Mouse (Mus musculus) forebrain, embryonic 12.5 days (tissue): ENCODE data around the gene Arhgap22. TPM values are rescaled to one million over a fixed set of nuclear protein-coding genes. Genes with fewer than 3 reads are reported as not detected.
A peak's percentile ranks its signal among the peaks of the same experiment; 100 is the strongest.

ENCODE experiments used
- ATAC-seq: fragments of 200-750 bp; cut with Nextera tagmentation; 2 replicates; pipeline ENCODE4 v1.8.0; 2017; ENCODE audit warnings: moderate TSS enrichment; ENCODE audit not compliant: low FRiP score
- H3K27ac ChIP-seq: fragments of 300-500 bp; sonication (generic); 2 replicates; pipeline ENCODE4 v1.5.1; 2016; ENCODE audit warnings: mild to moderate bottlenecking
- H3K27me3 ChIP-seq: fragments of 300-500 bp; sonication (generic); 2 replicates; pipeline ENCODE4 v1.6.1; 2016; ENCODE audit warnings: mild to moderate bottlenecking
- H3K36me3 ChIP-seq: fragments of 300-500 bp; sonication (generic); replicated peaks from 2 replicates; pipeline ENCODE4 v1.6.1; 2016; ENCODE audit warnings: mild to moderate bottlenecking
- H3K4me1 ChIP-seq: fragments of 300-500 bp; sonication (generic); 2 replicates; pipeline ENCODE4 v1.6.1; 2016
- H3K4me2 ChIP-seq: fragments of 300-500 bp; sonication (generic); 2 replicates; pipeline ENCODE4 v1.6.1; 2016; ENCODE audit warnings: mild to moderate bottlenecking, moderate library complexity
- H3K4me3 ChIP-seq: fragments of 300-500 bp; sonication (generic); replicated peaks from 2 replicates; pipeline ENCODE4 v1.5.1; 2016; ENCODE audit warnings: mild to moderate bottlenecking
- H3K9ac ChIP-seq: fragments of 300-500 bp; sonication (generic); 2 replicates; pipeline ENCODE4 v1.6.1; 2016; ENCODE audit warnings: mild to moderate bottlenecking
- H3K9me3 ChIP-seq: fragments of 300-500 bp; sonication (generic); 2 replicates; pipeline ENCODE4 v1.6.1; 2016
- WGBS: fragments of 180-500 bp; shearing (Covaris S2); methylation state at CpG from one replicate; pipeline ENCODE4 v1.1.7; 2016; 5-methylcytosine and 5-hydroxymethylcytosine counted together
- polyA plus RNA-seq: library from polyadenylated mRNA; unstranded; fragments of >200 nt; fragmentation: Nextera tagmentation; extraction: Ambion mirVana; gene quantifications from 2 replicates; pipeline ENCODE4 v1.2.1, GENCODE M21; 2016

The Arhgap22 gene
- polyA plus RNA-seq, 1 experiment from 2014 or later: 0.55 TPM

DNA sequence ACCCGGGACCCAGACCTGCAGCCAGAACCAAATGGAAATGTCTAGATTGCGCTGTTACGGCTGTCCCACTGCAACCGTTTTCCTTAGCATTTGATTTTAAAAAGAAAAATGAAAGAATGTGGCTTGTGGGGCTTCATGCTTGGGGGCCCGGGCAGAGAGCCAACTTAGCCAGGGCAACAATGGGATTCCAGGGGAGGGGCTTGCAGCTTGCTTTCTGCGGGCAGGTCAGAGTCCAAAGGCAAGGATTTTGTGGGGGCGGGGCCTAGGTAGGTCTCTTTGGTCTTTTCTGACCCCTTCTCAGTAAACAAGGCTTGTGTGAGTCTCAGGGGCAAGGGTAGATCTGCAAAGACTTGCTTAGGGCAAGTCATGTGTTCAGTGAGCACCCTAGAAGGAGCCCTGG lies 107.0 kb downstream of the Arhgap22 start:
- no peak for ATAC-seq
- Histone ChIP-seq H3K27me3 (peaks cover 60% of the 10 kb centered on the region), H3K4me3 (peak overlapping the region; percentile 66; the same call in 1 of the 2 replicates), H3K4me1 (peaks cover 19% of the 10 kb centered on the region), H3K9me3 (no peaks in the 10 kb centered on the region), H3K36me3 (no peaks in the 10 kb centered on the region), H3K4me2 (peak overlapping the region; percentile 97), H3K9ac (no peak overlapping the region), H3K27ac (no peak overlapping the region)
- 8% methylated on average over 7 of the region's 7 CpGs for WGBS

DNA sequence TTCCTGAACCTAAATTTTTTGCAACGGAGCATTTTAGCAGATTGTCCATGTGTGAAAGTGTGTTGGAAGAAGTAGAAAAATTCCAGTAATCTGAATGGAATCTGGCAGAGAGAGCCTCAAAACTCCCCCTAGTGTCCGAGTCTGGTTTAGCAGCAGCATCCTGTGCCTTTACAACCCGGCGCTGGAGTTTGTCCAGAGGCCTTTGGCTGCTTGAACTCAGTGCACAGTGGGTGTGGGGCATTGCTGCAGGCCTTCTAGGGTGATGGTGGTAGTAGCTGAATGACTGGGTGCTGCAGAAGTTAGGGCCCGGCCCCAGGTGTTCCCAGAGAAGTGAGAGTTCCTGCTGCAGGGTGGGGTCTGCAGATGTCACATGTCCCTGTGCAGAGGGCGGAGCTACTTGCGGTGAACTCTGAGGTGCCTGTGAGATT lies 108.8 kb downstream of the Arhgap22 start:
- Histone ChIP-seq H3K27ac (no peak overlapping the region), H3K36me3 (no peaks in the 10 kb centered on the region), H3K9me3 (no peaks in the 10 kb centered on the region), H3K4me3 (no peak overlapping the region), H3K27me3 (peaks cover 54% of the 10 kb centered on the region), H3K4me2 (no peak overlapping the region), H3K9ac (no peak overlapping the region), H3K4me1 (peaks cover 19% of the 10 kb centered on the region)
- no peak for ATAC-seq
- 23% methylated on average over 7 of the region's 7 CpGs for WGBS

DNA sequence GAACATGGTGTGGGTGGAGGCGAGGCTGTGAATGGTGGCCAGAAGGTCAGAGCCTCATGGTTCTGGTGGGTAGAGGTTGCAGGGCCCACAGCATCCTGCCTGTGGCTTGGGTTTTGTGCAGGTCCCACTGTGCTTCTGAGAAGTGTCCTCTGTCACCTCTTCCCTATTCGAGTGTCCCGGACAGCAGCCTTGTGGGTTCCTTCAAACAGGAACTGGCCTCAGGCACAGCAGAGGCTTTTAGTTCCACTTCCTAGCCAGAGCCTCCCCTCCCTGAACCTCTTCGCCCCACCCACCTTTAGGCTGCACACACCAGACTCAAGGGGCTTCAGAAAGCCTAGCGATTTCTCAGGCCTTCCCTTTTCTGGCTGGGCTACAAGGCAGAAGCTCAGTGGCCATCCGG lies 110.7 kb downstream of the Arhgap22 start:
- whole genome bisulfite sequencing: 72% methylated on average over 6 of the region's 6 CpGs

DNA sequence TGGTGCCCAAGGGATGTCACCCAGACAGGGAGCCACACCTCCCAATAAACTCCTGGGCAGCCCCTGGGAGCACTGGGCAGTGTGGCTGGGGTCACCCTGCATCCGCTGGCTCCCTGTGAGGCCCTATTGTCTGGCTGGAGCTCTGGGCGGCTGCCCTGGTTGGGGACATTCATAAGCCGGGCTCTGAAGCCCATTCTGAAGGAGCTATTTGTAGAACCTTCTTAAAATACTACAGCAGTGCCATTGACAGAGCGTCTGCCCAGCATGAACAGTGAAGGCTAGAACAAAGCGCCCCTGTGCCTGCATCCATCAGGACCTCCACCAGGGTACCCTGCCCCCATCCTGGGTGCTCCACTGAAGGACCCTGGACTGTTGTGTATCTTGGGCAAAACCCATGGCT lies 114.5 kb downstream of the Arhgap22 start:
- Histone ChIP-seq H3K4me2 (no peak overlapping the region), H3K4me1 (peaks cover 6% of the 10 kb centered on the region), H3K9me3 (no peaks in the 10 kb centered on the region), H3K27ac (no peak overlapping the region), H3K9ac (no peak overlapping the region), H3K4me3 (no peak overlapping the region), H3K27me3 (peaks cover 5% of the 10 kb centered on the region; the same call in 1 of the 2 replicates), H3K36me3 (no peaks in the 10 kb centered on the region)
- 36% methylated on average over 5 of the region's 5 CpGs for WGBS
- no peak for ATAC-seq

More for the DNA sequence above, 110.7 kb downstream of the Arhgap22 start:
- H3K36me3 ChIP-seq: no peaks in the 10 kb centered on the region
- no peak overlapping the region for H3K27ac ChIP-seq
- H3K9me3 ChIP-seq: no peaks in the 10 kb centered on the region
- H3K9ac ChIP-seq: no peak overlapping the region
- H3K4me2 ChIP-seq: no peak overlapping the region
- no peak overlapping the region for H3K4me3 ChIP-seq
- H3K27me3 ChIP-seq: peaks cover 35% of the 10 kb centered on the region
- no peak for ATAC-seq
- H3K4me1 ChIP-seq: peaks cover 24% of the 10 kb centered on the region

DNA sequence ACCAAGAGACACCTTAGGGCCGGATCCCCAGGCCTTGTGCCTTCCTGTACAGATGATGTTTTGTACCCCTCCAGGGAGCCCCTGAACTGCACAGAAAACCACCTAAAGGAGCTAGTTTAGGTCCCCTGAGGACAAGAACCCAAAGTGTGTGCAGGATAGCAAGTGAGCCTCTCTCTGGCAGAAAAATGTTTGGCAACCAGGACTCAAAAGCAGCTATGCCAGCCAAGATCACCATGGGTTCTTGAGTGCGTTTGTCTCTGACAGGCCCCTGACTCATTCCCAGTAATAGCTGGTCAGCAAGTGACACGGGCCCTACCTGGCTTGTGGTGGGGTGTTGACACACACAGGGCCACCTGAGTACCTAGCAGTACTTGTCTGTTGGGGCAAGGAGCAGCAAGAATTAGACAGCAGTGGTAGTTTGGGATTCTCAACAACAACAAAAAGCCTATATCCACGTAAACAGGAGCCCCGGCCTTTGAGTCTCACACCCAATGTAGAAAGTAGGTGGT lies 115.5 kb downstream of the Arhgap22 start:
- Histone ChIP-seq H3K4me2 (no peak overlapping the region), H3K9ac (no peak overlapping the region), H3K27me3 (no peaks in the 10 kb centered on the region), H3K9me3 (no peaks in the 10 kb centered on the region), H3K27ac (no peak overlapping the region), H3K4me1 (peaks cover 6% of the 10 kb centered on the region), H3K36me3 (no peaks in the 10 kb centered on the region), H3K4me3 (no peak overlapping the region)
- no peak for ATAC-seq
- 84% methylated on average over 5 of the region's 5 CpGs for WGBS

DNA sequence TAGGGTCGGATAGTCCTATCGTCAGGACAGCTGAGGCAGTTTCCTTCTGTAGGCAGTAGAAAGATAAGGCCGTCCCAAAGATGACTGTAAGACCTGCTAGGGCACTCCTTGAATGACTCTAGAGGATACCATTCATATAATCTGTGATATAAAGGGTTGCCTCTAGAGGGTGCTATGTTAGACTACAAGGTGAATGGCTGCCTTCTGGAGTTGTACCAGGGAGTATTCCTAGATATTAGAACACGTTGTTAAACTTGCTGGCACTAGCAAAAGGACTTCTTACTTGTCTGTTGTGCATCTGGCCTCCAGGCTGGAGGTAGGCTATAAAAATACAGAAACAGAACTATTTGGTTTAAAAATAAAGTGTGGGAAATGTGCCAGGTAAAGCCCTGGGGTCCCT lies 117.2 kb downstream of the Arhgap22 start:
- Histone ChIP-seq H3K9ac (no peak overlapping the region), H3K27me3 (no peaks in the 10 kb centered on the region), H3K36me3 (no peaks in the 10 kb centered on the region), H3K4me2 (no peak overlapping the region), H3K9me3 (no peaks in the 10 kb centered on the region), H3K27ac (no peak overlapping the region), H3K4me3 (no peak overlapping the region), H3K4me1 (peaks cover 6% of the 10 kb centered on the region)
- 66% methylated on average over 4 of the region's 4 CpGs for WGBS
- no peak for ATAC-seq

DNA sequence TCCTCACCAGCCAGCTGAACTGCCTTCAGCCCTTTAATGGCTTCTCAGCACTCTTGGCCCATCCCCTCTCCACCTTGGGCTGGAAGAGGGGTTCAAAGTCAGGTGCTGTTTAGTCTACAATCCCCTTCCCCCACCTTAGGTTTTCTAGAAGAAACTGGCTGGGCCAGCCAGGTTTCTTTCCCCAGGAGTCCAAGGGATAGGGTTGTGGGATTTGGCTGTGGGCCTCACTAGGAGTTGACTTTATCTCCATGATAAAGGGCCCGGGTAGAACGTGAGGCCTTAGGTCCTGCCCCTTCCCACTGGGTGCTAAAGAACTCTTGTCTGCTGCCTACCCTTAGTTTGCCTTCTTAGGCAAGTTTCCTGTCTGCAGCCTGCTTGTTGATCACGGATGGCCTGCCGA lies 117.8 kb downstream of the Arhgap22 start:
- H3K4me1 ChIP-seq: peaks cover 6% of the 10 kb centered on the region
- no peaks in the 10 kb centered on the region for H3K36me3 ChIP-seq
- no peak for ATAC-seq
- no peaks in the 10 kb centered on the region for H3K27me3 ChIP-seq
- H3K27ac ChIP-seq: no peak overlapping the region
- no peaks in the 10 kb centered on the region for H3K9me3 ChIP-seq
- H3K4me2 ChIP-seq: no peak overlapping the region
- H3K9ac ChIP-seq: no peak overlapping the region
- no peak overlapping the region for H3K4me3 ChIP-seq
- WGBS: 52% methylated on average over 4 of the region's 4 CpGs

DNA sequence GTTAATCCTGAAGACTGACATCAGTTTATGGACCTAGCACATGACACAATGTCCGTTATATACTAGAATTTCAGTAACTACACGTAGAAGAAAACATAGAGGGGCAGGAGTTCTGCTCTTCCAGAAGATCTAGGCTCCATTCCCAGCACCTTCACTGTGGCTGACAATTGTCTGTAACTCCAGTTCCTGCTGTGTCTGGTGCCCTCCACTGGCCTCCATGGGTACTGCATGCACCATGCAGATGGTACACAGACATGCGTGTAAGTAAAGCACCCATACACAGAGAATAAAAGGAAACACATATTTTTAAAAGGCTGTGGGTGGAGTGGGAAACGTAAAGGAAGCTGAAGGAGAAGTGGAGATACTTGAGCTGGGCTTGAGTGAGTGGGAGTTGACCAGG lies 120.0 kb downstream of the Arhgap22 start:
- no peak overlapping the region for H3K4me2 ChIP-seq
- H3K4me3 ChIP-seq: no peak overlapping the region
- no peak for ATAC-seq
- 83% methylated on average over 4 of the region's 4 CpGs for WGBS
- no peak overlapping the region for H3K27ac ChIP-seq
- H3K9me3 ChIP-seq: no peaks in the 10 kb centered on the region
- no peak overlapping the region for H3K9ac ChIP-seq
- H3K4me1 ChIP-seq: no peaks in the 10 kb centered on the region
- no peaks in the 10 kb centered on the region for H3K36me3 ChIP-seq
- no peaks in the 10 kb centered on the region for H3K27me3 ChIP-seq

DNA sequence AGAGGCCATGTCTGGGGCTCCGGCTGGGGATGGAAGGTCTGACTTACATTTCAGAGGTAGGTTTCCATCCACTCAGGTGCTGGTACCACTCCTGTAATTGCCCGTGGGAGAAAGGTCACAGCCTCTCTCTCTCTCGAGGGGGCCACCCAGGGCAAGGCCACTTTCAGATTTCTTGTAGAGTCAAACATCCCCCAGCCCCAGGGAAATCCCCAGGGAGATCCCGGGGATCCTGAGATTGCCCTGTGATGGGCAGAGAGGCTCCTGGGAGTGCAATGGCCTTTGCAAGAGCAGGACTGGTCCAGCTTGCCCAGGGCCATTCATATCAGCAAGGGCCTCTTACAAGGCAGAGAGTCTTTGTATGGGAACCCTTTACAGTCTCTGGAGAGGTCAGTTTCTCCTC lies 120.6 kb downstream of the Arhgap22 start:
- 69% methylated on average over 4 of the region's 4 CpGs for WGBS
- no peak for ATAC-seq
- Histone ChIP-seq H3K9ac (no peak overlapping the region), H3K27ac (no peak overlapping the region), H3K36me3 (no peaks in the 10 kb centered on the region), H3K9me3 (no peaks in the 10 kb centered on the region), H3K4me3 (no peak overlapping the region), H3K4me2 (no peak overlapping the region), H3K27me3 (no peaks in the 10 kb centered on the region), H3K4me1 (no peaks in the 10 kb centered on the region)

DNA sequence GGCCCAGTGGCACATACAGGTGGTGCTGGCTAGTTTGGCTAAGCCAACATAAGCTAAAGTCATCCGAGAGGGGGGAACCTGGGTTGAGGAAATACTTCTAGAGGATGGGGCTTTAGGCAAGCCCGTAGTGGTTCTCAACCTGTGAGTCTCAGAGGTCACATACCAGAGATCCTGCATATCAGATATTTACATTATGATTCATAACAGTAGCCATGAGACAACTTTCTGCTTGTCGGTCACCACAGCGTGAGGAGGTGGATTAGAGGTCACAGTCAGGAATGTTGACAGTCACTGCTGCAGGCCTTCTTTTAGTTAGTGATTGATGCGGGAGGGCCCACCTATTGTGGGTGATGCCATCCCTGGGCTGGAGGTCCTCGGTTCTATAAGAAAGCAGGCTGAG lies 121.9 kb downstream of the Arhgap22 start:
- no peaks in the 10 kb centered on the region for H3K4me1 ChIP-seq
- no peak for ATAC-seq
- WGBS: 74% methylated on average over 6 of the region's 6 CpGs
- no peaks in the 10 kb centered on the region for H3K9me3 ChIP-seq
- H3K27me3 ChIP-seq: no peaks in the 10 kb centered on the region
- H3K9ac ChIP-seq: no peak overlapping the region
- no peak overlapping the region for H3K4me3 ChIP-seq
- H3K27ac ChIP-seq: no peak overlapping the region
- H3K4me2 ChIP-seq: no peak overlapping the region
- H3K36me3 ChIP-seq: no peaks in the 10 kb centered on the region

DNA sequence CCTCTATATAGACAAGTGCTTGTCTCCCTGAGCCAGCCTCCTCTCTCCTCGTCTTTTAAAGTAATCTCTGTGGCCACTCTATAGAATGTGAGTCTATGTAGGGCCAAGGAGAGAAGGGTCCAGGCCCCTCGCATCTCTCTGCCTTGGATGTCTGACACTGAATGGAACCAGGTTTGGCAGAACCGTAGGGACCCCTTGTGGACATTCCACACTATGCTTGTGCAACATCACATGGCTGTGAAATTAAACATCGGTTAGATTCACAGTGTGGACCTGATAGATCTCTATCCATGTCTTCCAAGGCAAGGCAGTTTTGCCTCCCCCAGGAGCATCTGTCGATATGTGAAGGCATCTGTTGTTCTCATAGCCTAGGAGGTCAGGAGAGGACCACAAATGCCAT lies 124.9 kb downstream of the Arhgap22 start:
- whole genome bisulfite sequencing: 73% methylated on average over 5 of the region's 5 CpGs
- Histone ChIP-seq H3K4me2 (no peak overlapping the region), H3K9ac (no peak overlapping the region), H3K36me3 (no peaks in the 10 kb centered on the region), H3K4me3 (no peak overlapping the region), H3K27me3 (no peaks in the 10 kb centered on the region), H3K9me3 (no peaks in the 10 kb centered on the region), H3K4me1 (no peaks in the 10 kb centered on the region), H3K27ac (no peak overlapping the region)
- ATAC-seq: no peak

DNA sequence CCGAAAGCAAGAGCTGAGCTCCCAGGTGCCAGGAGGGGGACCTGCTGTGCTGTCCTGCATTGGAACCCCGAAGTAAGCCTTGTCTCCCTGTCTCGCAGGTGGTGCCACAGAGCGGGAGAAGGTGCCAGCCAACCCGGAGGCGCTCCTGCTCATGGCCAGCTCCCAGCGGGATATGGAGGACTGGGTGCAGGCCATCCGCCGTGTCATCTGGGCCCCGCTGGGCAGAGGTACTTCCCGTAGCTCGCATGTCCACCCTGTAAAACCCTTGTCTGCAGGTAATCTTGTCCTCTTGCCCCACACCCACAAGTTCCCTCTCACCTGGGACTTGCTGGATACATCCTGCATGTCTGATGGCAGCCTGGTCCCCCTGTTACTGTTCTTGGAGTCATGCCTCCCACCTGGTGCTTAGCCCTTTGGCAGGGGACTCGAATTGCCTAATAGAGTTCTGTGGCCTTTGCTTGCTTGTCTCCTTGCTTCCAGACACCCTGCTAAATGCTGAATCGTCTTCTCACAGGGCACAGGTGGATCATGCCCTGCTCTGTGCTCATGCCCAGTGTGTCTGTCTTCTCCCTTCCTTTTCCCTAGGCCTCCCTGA lies 129.4 kb downstream of the Arhgap22 start:
- H3K36me3 ChIP-seq: no peaks in the 10 kb centered on the region
- H3K9ac ChIP-seq: no peak overlapping the region
- H3K27ac ChIP-seq: no peak overlapping the region
- H3K4me3 ChIP-seq: no peak overlapping the region
- H3K27me3 ChIP-seq: peaks cover 9% of the 10 kb centered on the region; the same call in 1 of the 2 replicates
- no peaks in the 10 kb centered on the region; the same call in 1 of the 2 replicates for H3K4me1 ChIP-seq
- H3K4me2 ChIP-seq: no peak overlapping the region
- WGBS: 93% methylated on average over 14 of the region's 14 CpGs
- ATAC-seq: no peak
- H3K9me3 ChIP-seq: no peaks in the 10 kb centered on the region

DNA sequence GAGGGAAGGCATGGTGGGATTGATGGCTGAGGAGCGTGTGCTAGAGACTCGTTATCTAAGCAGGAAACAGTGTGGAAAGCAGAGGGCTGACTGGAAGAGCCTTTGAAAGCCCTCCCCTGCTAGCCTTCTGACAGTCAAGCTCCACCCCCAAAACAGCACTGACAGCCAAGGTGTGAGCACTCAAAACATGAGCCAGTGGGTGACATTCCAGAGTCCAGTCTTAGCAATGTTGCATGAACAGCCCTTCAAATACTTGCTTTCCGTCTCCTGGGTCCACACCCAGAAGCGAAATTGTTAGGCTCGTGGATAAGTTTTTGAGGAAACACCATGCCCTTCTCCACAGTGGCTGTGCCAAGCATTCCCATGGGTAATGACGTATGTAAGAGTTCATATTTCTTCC lies 132.7 kb downstream of the Arhgap22 start:
- H3K4me3 ChIP-seq: no peak overlapping the region
- H3K9me3 ChIP-seq: no peaks in the 10 kb centered on the region
- whole genome bisulfite sequencing: 82% methylated on average over 6 of the region's 6 CpGs
- H3K27ac ChIP-seq: no peak overlapping the region
- peaks cover 42% of the 10 kb centered on the region for H3K27me3 ChIP-seq
- peaks cover 7% of the 10 kb centered on the region for H3K4me1 ChIP-seq
- no peak overlapping the region for H3K9ac ChIP-seq
- no peaks in the 10 kb centered on the region for H3K36me3 ChIP-seq
- no peak overlapping the region for H3K4me2 ChIP-seq
- no peak for ATAC-seq
